In genomic region chr9:41580067-41580466, GRCm38 (mm10) we compare ENCODE assay signal across 8 mouse cellular contexts.
DNase-seq lines count a peak whose midpoint lies in the region; ATAC-seq lines count a peak whose summit lies in the region.

No protein-coding gene starts in this region.

- intact Hi-C loops in gastrocnemius, postnatal 14 days (cut with DNase I; ENCODE audit: low total_unique reads), result loop anchor here (5.0 kb wide), 1 partner anchor 372 kb away; no protein-coding TSS in a partner anchor

- peak overlapping the region; percentile 69 for H3K4me2 ChIP-seq in midbrain, embryonic 13.5 days (replicated peaks)

- peak overlapping the region; percentile 96 for H3K9ac ChIP-seq in midbrain, embryonic 13.5 days (replicated peaks)

- peak overlapping the region; percentile 65 for H3K27ac ChIP-seq in brown adipose tissue, adult 24 weeks (replicated peaks; ENCODE audit: low read depth, low read length)
- peak overlapping the region; percentile 94 for H3K27ac ChIP-seq in hindbrain, embryonic 10.5 days
- H3K27ac ChIP-seq in midbrain, embryonic 13.5 days, result peak overlapping the region; percentile 99

- no peaks in the 10 kb centered on the region for H3K9me3 ChIP-seq in hindbrain, embryonic 10.5 days
- H3K9me3 ChIP-seq in midbrain, embryonic 13.5 days, result no peaks in the 10 kb centered on the region

- no peaks in the 10 kb centered on the region for H3K36me3 ChIP-seq in hindbrain, embryonic 10.5 days
- no peaks in the 10 kb centered on the region for H3K36me3 ChIP-seq in midbrain, embryonic 13.5 days

- no peaks in the 10 kb centered on the region; the same call in 1 of the 2 replicates for H3K27me3 ChIP-seq in hindbrain, embryonic 10.5 days (ENCODE audit: insufficient read depth, poor library complexity, severe bottlenecking)
- no peaks in the 10 kb centered on the region for H3K27me3 ChIP-seq in midbrain, embryonic 13.5 days

- no peaks in the 10 kb centered on the region; the same call in 1 of the 2 replicates for H3K4me1 ChIP-seq in brown adipose tissue, adult 24 weeks (ENCODE audit: control insufficient read depth, insufficient read depth, insufficient read length, low read length)
- peaks cover 62% of the 10 kb centered on the region for H3K4me1 ChIP-seq in hindbrain, embryonic 10.5 days (replicated peaks)
- peaks cover 36% of the 10 kb centered on the region for H3K4me1 ChIP-seq in midbrain, embryonic 13.5 days (replicated peaks)

- 2% methylated on average over 4 of the region's 4 CpGs for WGBS in hindbrain, embryonic 10.5 days
- 3% methylated on average over 4 of the region's 4 CpGs for WGBS in midbrain, embryonic 13.5 days

- H3K4me3 ChIP-seq in brown adipose tissue, adult 24 weeks (ENCODE audit: insufficient read depth, low read depth, low read length), result peak overlapping the region; percentile 54
- H3K4me3 ChIP-seq in hindbrain, embryonic 10.5 days, result peak overlapping the region; percentile 73
- peak overlapping the region; percentile 67 for H3K4me3 ChIP-seq in midbrain, embryonic 13.5 days (replicated peaks)

- peak; percentile 21 for ATAC-seq in midbrain, embryonic 13.5 days
- no peak for ATAC-seq in activated CD4-positive, CD25-positive, alpha-beta regulatory T cell, adult 4 months

- peak; percentile 13 for DNase-seq in gastrocnemius, postnatal 14 days
- DNase-seq in gastrocnemius, postnatal 4 days (ENCODE audit: low spot score in 2 of 2), result no peak
- DNase-seq in hindbrain, embryonic 10.5 days (ENCODE audit: low spot score), result peak; percentile 42
- no peak for DNase-seq in thymus, adult 18-20 months
- no peak for DNase-seq in spleen, postnatal 4 days (ENCODE audit: low spot score in 2 of 2)

Comparison
In these comparisons a context has a peak if more than half of its experiments do, and no peak if none do; other contexts are left out.
1. DNase-seq: peak in gastrocnemius, postnatal 14 days (single experiment) and hindbrain, embryonic 10.5 days (single experiment); none in gastrocnemius, postnatal 4 days (0 of 2), thymus, adult 18-20 months (0 of 2) and spleen, postnatal 4 days (0 of 2).
2. Peak in every context shown above with its lines, with median percentiles within 50 percentile points of each other: H3K27ac ChIP-seq and H3K4me3 ChIP-seq.